Mouse (Mus musculus) liver, postnatal 0 days (tissue): ENCODE measurements around the gene Smurf1.

ENCODE experiments used
- CTCF ChIP-seq: sonication (generic); IDR thresholded peaks from 2 replicates; pipeline ENCODE4 v1.5.1; 2016; ENCODE audit warnings: antibody characterized with exemption, low read depth
- EP300 ChIP-seq: IDR thresholded peaks from 2 replicates; pipeline ENCODE4 v1.6.1; 2016; ENCODE audit warnings: antibody characterized with exemption, low read depth, mild to moderate bottlenecking

GRCm38 (mm10) chr5:144983227-144983626 is 17.6 kb upstream of the Smurf1 start:
- TF ChIP-seq CTCF (peak; percentile 43), EP300 (no peak)
